Mouse (Mus musculus) right cerebral cortex, postnatal 4 days (tissue): ENCODE results near the gene Pcnx4.
"Not testable (repeated sequence)": the region's sequence is repeated elsewhere in the genome, so short reads cannot be mapped to it uniquely, and the experiment has no call there.

ENCODE experiments used
- DNase-seq: peaks from one replicate; pipeline ENCODE4 v3.0.0-alpha.2; 2022

Pcnx4 gene

DNA sequence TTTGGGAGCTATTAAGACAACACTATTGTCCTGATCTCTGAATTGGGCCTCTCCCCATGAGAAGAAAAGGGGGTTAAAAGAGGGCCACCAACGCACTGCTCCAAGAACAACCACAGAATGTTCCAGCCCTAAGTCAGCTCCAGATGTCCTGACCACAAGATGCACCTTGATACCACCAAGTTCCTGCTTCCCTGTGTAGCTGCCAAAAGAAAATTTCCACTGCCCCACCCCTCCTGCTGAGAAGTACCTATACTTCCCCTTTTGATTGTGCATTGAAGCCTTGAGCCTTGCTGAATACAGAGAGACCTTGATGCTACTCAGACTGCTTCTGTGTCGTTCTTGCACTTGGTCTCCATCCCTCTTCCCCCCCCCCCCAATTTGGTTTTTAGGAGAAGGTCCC, 62.5 kb downstream of the Pcnx4 start:
- DNase-seq, result not testable (repeated sequence)

DNA sequence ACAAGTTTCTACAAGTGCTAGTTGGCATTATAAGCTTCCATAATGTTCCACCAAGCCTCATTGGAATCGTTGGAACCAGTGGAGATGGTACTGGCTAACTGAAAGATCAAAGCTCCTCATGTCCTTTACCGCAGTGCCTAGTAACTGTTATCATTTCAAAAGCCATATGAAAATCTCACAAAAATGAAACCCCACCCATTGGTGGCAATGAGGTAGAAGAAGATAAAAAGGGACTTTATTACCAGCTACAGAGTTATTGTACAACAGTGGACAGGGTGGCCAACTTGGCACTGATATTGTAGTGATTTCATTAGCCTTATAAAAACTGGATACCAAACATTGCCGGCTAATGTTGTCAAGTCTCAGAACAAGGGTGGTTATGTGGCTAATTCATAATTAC, 75.9 kb downstream of the Pcnx4 start:
- DNase-seq, result no peak

DNA sequence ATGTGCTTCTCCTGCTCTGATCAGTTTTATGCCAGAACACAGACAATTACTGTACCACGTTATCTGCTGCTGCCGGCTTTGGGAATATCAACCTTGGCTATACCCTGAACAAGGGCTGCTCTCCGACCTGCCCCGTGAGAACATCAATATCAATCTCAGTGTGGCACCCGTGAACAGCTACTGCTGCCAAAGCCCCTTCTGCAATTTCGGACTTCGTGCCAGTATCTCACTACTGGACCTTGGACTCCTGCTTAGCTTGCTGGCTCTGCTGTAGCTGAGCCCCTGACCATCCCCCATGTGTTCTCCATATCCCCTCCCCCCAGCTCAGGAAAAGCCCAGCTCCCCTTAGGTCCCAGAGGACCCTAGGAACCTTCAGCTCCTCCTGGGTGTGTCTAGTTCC, 84.7 kb downstream of the Pcnx4 start:
- no peak for DNase-seq

DNA sequence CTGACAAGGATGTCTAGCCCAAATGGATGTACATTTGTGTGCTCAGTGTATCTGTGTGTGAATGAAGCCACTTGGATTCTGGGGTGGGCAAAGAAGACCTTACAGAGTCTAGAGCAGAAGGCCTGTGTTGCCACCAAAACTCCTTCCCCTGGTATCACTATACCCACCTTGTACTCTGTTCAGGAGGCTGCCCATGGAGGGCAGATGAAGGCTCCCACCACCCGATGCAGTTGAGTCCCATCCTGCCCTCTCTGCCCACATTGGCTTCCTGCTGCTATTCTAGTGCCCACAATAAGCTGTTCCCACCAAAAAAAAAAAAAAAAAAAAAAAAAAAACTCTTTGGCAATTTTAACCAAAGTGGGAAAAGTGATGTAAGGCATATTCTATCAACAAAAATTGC, 85.3 kb downstream of the Pcnx4 start:
- no peak for DNase-seq

DNA sequence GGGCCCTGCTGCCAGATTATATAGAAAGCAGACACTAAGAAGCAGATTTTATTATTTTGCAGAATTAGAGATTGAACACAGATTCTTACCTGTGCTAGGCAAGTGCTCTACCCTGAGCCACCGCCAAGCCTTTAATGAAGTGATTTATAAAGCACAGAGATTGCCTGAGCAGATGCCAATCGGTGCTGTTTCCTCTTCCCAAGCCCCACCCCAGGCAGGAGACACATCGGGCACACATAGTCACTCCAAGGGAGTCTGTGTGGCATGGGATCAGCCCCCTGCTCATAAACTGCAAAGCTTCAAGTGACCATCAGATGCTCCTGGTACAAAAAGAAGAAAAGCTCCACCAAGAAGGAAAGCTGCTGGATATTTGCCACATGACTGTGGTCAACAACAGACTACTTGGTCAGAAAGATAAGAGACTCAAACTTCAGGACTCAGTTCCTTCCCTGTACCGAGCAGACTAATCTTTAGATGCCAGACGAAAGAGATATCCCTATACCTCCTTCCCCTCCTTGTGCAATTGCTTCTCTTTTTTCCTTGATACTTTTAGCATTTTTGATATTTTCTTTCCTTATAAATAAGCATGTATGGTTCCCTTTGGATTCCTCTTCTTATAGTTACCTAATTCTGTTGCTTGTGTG, 86.8 kb downstream of the Pcnx4 start:
- no peak for DNase-seq

DNA sequence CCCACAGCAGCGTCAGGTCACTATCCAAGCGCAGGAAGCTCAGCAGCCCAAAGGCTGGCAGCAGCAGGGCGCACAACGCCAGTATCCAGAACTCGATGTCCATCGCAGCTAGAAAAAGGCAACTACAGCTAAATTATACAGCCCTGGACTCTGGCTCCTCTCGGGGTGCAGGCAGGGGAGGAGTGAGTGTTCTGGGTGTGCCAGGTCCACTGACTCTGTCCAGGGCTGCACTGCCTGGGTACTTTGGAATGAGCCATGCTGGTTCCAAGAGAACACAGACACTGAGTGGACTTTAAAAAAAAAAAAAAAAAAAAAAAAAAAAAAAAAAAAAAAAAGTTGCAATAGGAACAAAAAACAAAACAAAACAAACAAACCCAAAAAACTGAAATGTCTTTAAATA, 92.6 kb downstream of the Pcnx4 start:
- DNase-seq, result no peak
